Mouse (Mus musculus): ENCODE data around the gene Adamts2.

Adamts2 gene

DNA sequence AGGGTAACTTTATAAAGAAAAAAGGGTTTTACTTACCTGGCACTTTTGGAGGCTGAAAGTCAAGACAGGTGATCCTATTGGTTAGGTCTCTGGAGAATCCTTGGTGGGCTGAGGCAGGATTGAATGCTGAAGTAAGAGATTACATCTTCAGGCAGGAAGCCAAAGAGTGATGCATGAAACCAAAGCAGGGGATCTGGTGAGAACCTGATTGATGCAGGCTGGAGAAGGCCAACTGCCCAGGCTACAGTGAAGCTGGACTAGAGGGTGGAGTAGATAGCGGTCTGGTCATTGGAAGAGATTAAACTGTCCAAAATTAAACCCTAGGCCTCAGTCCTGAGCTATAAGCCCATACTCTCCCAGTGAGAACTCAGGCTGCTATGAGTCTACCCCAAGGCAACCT is 69.0 kb downstream of the Adamts2 start:
- ATAC-seq (ENCODE audit: insufficient number of reproducible peaks, low FRiP score, low TSS enrichment): no peak

DNA sequence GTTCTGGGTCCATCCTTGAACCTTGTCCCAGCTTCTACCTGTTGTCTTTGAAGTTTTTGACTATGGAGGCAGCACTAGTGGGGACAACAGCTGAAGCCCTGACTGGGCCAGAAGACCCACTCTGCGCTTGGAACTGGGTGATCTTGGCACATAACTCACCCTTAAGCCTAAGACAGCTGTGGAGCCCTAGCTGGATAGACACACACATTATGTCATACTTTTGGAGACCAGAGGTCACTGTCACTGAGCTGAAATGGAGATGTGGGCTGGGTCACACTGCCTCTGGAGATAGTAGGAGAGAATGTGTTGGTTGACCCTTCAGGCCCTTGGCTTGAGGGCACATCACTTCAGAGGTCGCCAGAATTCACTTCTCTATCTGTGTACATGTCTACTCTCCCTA is 69.5 kb downstream of the Adamts2 start:
- no peak for ATAC-seq (ENCODE audit: insufficient number of reproducible peaks, low FRiP score, low TSS enrichment)

DNA sequence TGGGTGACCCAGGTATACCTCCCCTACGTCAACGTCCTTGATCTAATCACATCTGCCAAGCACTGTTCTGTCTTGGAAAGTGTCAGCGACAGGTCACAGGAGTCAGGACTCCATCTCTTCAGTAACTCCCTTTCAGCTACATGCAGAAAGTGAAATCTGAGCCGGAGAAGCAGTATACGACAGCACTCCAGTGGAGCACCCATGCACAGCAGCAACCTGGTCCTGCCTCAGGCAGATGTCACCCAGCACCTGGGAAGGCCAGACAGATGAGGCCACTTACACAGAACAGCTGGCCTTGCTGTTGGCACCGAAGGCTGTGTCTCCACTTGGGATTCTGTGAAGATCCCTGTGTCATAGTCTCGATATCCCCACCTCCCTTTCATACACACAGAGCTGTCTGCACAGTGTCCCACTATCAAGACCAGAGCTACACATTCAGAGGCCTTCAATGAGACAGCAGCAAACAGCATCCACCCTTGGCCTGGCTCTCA is 70.0 kb downstream of the Adamts2 start:
- no peak for ATAC-seq (ENCODE audit: insufficient number of reproducible peaks, low FRiP score, low TSS enrichment)

GRCm38 (mm10) chr11:50672866-50673265 is 71.0 kb downstream of the Adamts2 start:
- ATAC-seq (ENCODE audit: insufficient number of reproducible peaks, low FRiP score, low TSS enrichment): peak; percentile 43; the same call in 1 of the 2 replicates

DNA sequence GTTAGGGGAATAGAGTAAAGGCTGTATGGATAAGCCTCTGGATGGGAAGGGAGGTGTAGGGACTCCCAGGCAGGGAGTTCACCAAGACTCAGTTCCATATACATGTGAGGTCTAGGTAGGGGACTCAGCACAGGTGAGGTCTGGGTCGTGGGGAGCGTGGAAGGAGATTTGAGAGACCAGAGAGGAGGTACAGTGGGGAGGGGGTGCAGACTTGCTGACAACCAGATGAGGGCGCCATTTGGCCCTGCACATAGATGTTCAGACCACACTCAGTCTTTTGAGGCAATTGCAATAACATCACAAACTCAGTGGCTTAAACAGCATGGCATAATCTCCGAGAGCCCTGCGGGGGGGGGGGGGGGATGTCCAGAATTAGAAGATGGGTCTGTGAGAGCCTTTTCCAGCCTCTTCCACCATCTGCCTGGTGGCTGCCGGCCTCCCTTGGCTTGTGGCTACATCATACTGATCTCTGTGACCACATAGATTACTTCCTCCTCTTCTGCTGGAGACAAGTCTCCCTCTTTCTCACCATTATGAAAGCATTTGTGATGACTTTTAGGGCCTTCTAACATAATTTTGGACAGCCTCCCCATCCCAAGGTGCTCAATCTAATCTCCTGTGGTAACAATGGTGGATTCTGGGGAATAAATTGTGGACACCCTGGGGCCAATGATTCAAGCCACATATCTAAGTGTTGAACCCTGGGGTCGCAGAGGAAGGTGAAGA is 71.8 kb downstream of the Adamts2 start:
- no peak for ATAC-seq (ENCODE audit: insufficient number of reproducible peaks, low FRiP score, low TSS enrichment)

DNA sequence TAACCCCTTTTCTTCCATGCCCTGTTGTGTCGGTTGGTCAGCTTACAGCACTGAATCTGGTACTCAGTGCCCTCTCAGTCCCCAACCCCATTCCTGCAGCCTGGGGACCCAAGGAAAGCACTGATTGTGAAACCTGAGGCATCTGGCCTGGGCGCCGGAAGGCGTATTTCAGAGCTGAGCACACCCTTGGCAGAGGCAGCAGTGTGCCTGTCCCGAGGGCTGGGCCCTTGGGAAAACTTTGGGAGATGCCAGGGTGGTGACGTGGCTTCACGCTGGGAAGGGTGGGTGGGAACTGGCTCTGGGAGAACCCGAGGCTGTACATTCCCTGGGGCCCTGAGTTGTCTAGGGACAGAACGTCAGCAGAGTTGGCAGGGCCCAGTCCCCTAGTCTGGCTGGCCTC is 72.5 kb downstream of the Adamts2 start:
- ATAC-seq (ENCODE audit: insufficient number of reproducible peaks, low FRiP score, low TSS enrichment): no peak

GRCm38 (mm10) chr11:50678650-50679049 is 76.8 kb downstream of the Adamts2 start:
- ATAC-seq (ENCODE audit: insufficient number of reproducible peaks, low FRiP score, low TSS enrichment): no peak

DNA sequence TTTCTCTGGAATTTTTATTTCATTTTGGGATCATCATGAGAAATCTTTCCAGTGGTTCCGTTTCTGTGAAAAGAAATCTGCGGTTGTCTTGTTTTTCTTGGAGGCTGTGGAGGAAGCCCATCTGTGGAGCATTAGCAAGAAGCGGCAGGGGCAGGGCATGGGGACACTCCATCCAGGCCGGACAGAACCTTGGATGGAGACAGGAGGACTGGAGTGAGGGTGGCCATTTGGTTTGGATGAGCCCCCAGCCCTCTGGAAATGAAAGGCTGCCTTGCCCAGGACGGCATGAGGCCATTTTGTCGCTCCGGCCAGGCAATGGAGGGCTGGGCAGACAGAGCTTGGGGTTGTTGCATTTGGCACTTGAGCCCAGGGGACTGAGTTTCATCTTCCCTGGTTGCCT is 80.1 kb downstream of the Adamts2 start:
- ATAC-seq (ENCODE audit: insufficient number of reproducible peaks, low FRiP score, low TSS enrichment): no peak

DNA sequence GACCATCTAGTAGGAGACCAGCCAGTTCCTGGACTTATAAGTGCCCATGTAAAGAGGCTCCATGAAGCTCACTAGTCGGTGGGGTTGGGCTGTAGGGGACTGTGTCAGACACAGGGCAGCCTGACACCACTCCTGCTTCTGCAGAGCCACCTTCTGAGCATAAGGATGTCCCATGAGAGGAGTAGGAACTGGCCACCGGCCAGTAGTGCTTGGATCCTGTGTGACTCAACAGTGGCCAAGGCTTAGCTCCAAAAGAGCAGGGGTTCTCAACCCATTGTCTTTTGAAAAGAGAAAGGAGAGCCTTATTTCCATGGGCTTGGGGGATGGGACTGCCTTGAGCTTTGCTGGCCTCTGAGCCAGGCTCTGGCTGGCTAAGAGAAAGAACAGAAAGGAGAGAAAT is 81.9 kb downstream of the Adamts2 start:
- ATAC-seq (ENCODE audit: insufficient number of reproducible peaks, low FRiP score, low TSS enrichment): no peak

DNA sequence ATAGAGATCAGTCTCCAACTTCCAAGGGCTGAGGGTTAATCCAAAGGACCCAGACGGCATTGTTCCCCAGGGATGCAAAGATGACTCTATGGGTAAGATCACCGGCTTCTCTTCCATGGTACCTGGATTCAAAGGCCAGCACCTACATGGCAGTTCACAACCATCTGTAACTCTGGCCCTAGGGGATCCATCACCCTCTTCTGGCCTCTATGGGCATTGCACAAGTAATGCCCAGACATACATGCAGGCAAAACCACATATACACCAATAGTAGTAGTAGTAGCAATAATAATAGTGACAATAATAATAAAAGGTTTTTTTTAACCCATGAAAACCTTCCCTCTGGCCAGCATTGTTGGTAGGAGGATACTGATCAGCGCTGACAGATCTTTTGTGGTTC is 86.7 kb downstream of the Adamts2 start:
- ATAC-seq (ENCODE audit: insufficient number of reproducible peaks, low FRiP score, low TSS enrichment): no peak

GRCm38 (mm10) chr11:50689672-50690071 is 87.8 kb downstream of the Adamts2 start:
- ATAC-seq (ENCODE audit: insufficient number of reproducible peaks, low FRiP score, low TSS enrichment): no peak

- ATAC-seq (ENCODE audit: insufficient number of reproducible peaks, low FRiP score, low TSS enrichment): no peak
Measured at GRCm38 (mm10) chr11:50699971-50700370, 98.1 kb downstream of the Adamts2 start.

DNA sequence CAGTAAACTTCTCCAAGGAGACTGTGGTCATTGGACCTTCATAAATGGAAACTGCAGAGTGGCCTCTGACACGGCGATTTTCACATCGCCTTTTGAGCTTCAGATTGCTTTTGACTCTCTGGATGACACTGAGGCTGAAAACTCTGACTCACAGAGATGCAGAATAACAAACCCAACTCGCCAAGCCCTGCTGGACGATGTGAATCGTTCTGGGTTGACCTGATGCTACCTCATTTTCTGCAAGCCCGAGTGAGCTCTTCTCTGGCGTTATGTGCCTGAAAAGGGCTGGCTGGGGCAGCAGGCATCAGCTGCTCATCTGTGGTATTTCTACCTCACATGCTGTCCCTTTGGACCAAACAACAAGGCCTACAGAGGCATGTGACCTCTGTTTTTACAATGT is 98.6 kb downstream of the Adamts2 start:
- no peak for ATAC-seq (ENCODE audit: insufficient number of reproducible peaks, low FRiP score, low TSS enrichment)

GRCm38 (mm10) chr11:50703397-50703796 is 101.5 kb downstream of the Adamts2 start:
- ATAC-seq (ENCODE audit: insufficient number of reproducible peaks, low FRiP score, low TSS enrichment): no peak

DNA sequence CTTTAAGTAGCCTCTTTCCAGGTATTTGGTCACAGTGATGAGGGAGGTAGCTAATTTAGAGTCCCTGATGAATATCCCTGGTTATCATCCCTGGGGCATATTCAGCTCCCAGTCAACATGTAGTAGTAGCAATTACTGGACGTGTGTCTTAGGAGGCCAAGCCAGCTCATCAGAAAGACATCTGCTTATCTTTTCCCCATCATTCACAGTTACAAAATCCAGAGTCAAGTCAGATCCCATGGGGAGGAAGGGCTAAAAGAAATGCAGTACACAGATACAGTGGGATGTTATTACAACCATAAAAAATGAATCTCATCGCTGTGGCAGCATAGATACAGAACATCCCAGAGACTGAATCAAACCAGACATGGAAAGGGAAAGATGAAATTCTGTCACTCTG is 102.6 kb downstream of the Adamts2 start:
- no peak for ATAC-seq (ENCODE audit: insufficient number of reproducible peaks, low FRiP score, low TSS enrichment)

GRCm38 (mm10) chr11:50707259-50707658 is 105.4 kb downstream of the Adamts2 start:
- no peak for ATAC-seq (ENCODE audit: insufficient number of reproducible peaks, low FRiP score, low TSS enrichment)

DNA sequence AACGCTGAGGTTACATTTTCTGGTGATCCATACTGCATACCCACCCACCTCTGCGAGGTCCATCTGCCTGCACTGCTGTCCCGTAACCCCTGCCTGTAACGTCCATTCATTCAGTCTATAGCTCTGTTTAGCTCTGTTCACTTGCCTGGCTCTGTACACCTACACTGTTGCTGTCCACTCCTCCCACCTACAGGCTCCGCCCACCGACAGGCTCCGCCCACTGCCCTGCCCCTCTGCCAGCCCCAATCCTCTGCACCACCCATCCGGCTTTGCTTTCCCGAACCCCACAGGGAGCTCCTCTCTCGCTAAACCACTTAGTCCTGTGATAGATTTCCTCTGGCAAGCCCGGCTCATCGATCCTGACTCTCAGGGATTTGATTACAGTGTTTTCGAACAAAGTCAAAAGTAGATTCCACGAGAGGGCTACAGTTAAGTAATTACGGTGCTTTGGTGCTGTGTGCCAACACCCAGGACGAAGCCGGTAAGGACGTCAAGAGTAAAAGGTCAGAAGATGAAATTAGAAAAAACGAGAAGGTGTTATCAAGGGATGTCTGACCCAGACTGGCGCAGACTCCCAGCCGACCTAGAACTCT is 111.8 kb downstream of the Adamts2 start:
- no peak for ATAC-seq (ENCODE audit: insufficient number of reproducible peaks, low FRiP score, low TSS enrichment)

DNA sequence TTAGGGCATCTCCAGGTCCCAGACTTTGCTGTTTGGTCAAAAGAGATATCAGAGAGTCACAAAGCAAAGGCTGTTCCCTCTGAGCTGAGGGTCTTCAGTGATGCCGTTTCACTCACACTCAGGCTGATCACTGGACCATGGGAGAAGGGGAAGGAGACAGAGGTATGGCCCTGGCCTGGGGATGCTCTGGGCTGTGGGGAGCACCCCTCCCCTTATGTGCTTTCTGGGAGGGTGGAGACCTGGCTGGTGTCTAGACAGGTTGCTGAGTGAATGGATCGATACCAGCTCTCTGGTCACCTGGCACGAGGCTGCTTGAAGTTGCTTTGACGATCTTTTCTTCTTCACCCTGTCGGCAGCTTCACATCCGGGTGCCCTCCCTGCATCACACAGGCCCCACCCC is 113.2 kb downstream of the Adamts2 start:
- ATAC-seq (ENCODE audit: insufficient number of reproducible peaks, low FRiP score, low TSS enrichment): no peak

- ATAC-seq (ENCODE audit: insufficient number of reproducible peaks, low FRiP score, low TSS enrichment): no peak
Measured at GRCm38 (mm10) chr11:50717381-50717897, 115.6 kb downstream of the Adamts2 start.

- ATAC-seq (ENCODE audit: insufficient number of reproducible peaks, low FRiP score, low TSS enrichment): no peak
Measured at GRCm38 (mm10) chr11:50718862-50719261, 117.0 kb downstream of the Adamts2 start.

- no peak for ATAC-seq (ENCODE audit: insufficient number of reproducible peaks, low FRiP score, low TSS enrichment)
Measured at GRCm38 (mm10) chr11:50720421-50720820, 118.5 kb downstream of the Adamts2 start.

All from cerebellum, adult (tissue).